Mouse (Mus musculus): ENCODE results near the gene Rps6kb1. TPM values are rescaled to one million over a fixed set of nuclear protein-coding genes. Genes with fewer than 3 reads are reported as not detected.
"Not testable (repeated sequence)": the region's sequence is repeated elsewhere in the genome, so short reads cannot be mapped to it uniquely, and the experiment has no call there.

Rps6kb1 gene
- total RNA-seq, 2 experiments from 2014 or later: 38.5 to 39.2 TPM

GRCm38 (mm10) chr11:86570261-86570746, 25.7 kb upstream of the Rps6kb1 start:
- TF ChIP-seq CTCF (IDR thresholded peaks at IDR 0.05): no peak
- Histone ChIP-seq H3K27ac (no peak overlapping the region), H3K4me3 (no peak overlapping the region)
- DNase-seq (ENCODE audit: extremely low spot score in 1 of 2, low spot score in 2 of 2): no peak
- intact Hi-C loops (cut with DNase I): no loop called here

- no peak overlapping the region for H3K27ac ChIP-seq
- DNase-seq (ENCODE audit: extremely low spot score in 1 of 2, low spot score in 2 of 2): no peak
- H3K4me3 ChIP-seq: no peak overlapping the region
- intact Hi-C loops (cut with DNase I): loop anchor here (1.0 to 5.0 kb wide), 2 partner anchors 88 to 444 kb away; no protein-coding TSS in a partner anchor
- peak; percentile 71 for TF ChIP-seq CTCF (IDR thresholded peaks at IDR 0.05)
These were observed 23.8 kb upstream of the Rps6kb1 start for GRCm38 (mm10) chr11:86568425-86568824.

GRCm38 (mm10) chr11:86558258-86558657, 13.7 kb upstream of the Rps6kb1 start:
- H3K27ac ChIP-seq: no peak overlapping the region
- no peak for TF ChIP-seq CTCF (IDR thresholded peaks at IDR 0.05)
- intact Hi-C loops (cut with DNase I): no loop called here
- DNase-seq (ENCODE audit: extremely low spot score in 1 of 2, low spot score in 2 of 2): no peak
- H3K4me3 ChIP-seq: no peak overlapping the region

- no peak for DNase-seq (ENCODE audit: extremely low spot score in 1 of 2, low spot score in 2 of 2)
- TF ChIP-seq CTCF (IDR thresholded peaks at IDR 0.05): no peak
- H3K27ac ChIP-seq: no peak overlapping the region
- H3K4me3 ChIP-seq: no peak overlapping the region
- intact Hi-C loops (cut with DNase I): no loop called here
These were observed 8.9 kb upstream of the Rps6kb1 start for GRCm38 (mm10) chr11:86553525-86553924.

GRCm38 (mm10) chr11:86547412-86547811, 2.8 kb upstream of the Rps6kb1 start:
- H3K4me3 ChIP-seq: no peak overlapping the region
- intact Hi-C loops (cut with DNase I): no loop called here
- no peak for DNase-seq (ENCODE audit: extremely low spot score in 1 of 2, low spot score in 2 of 2)
- H3K27ac ChIP-seq: no peak overlapping the region
- no peak; the same call in 1 of the 2 replicates for TF ChIP-seq CTCF (IDR thresholded peaks at IDR 0.05)

GRCm38 (mm10) chr11:86545556-86545955, 951 bp upstream of the Rps6kb1 start:
- intact Hi-C loops (cut with DNase I): no loop called here
- no peak for TF ChIP-seq CTCF (IDR thresholded peaks at IDR 0.05)
- Histone ChIP-seq H3K27ac (no peak overlapping the region), H3K4me3 (peak overlapping the region; percentile 93)
- no peak for DNase-seq (ENCODE audit: extremely low spot score in 1 of 2, low spot score in 2 of 2)

- H3K4me3 ChIP-seq: peak overlapping the region; percentile 93
- peak in 1 of 2 experiments; percentile 22 for DNase-seq (ENCODE audit: extremely low spot score in 1 of 2, low spot score in 2 of 2)
- intact Hi-C loops (cut with DNase I): no loop called here
- H3K27ac ChIP-seq: peak overlapping the region; percentile 89
- TF ChIP-seq CTCF (IDR thresholded peaks at IDR 0.05): no peak
These were observed 506 bp downstream of the Rps6kb1 start for GRCm38 (mm10) chr11:86543960-86544638.

GRCm38 (mm10) chr11:86542851-86543250, 1.8 kb downstream of the Rps6kb1 start:
- intact Hi-C loops (cut with DNase I): no loop called here
- TF ChIP-seq CTCF (IDR thresholded peaks at IDR 0.05): no peak
- Histone ChIP-seq H3K27ac (no peak overlapping the region), H3K4me3 (no peak overlapping the region; the same call in 1 of the 2 replicates)
- no peak for DNase-seq (ENCODE audit: extremely low spot score in 1 of 2, low spot score in 2 of 2)

GRCm38 (mm10) chr11:86540476-86540845, 4.1 kb downstream of the Rps6kb1 start:
- DNase-seq (ENCODE audit: extremely low spot score in 1 of 2, low spot score in 2 of 2): no peak
- H3K27ac ChIP-seq: no peak overlapping the region
- TF ChIP-seq CTCF (IDR thresholded peaks at IDR 0.05): no peak
- intact Hi-C loops (cut with DNase I): no loop called here
- H3K4me3 ChIP-seq: no peak overlapping the region

- intact Hi-C loops (cut with DNase I): no loop called here
- H3K4me3 ChIP-seq: no peak overlapping the region
- H3K27ac ChIP-seq: no peak overlapping the region
- no peak for TF ChIP-seq CTCF (IDR thresholded peaks at IDR 0.05)
- DNase-seq (ENCODE audit: extremely low spot score in 1 of 2, low spot score in 2 of 2): no peak
These were observed 4.7 kb downstream of the Rps6kb1 start for GRCm38 (mm10) chr11:86539716-86540475.

GRCm38 (mm10) chr11:86538786-86539185, 5.8 kb downstream of the Rps6kb1 start:
- no peak for DNase-seq (ENCODE audit: extremely low spot score in 1 of 2, low spot score in 2 of 2)
- H3K27ac ChIP-seq: no peak overlapping the region
- intact Hi-C loops (cut with DNase I): no loop called here
- no peak for TF ChIP-seq CTCF (IDR thresholded peaks at IDR 0.05)
- no peak overlapping the region for H3K4me3 ChIP-seq

- intact Hi-C loops (cut with DNase I): no loop called here
- TF ChIP-seq CTCF (IDR thresholded peaks at IDR 0.05): no peak
- no peak for DNase-seq (ENCODE audit: extremely low spot score in 1 of 2, low spot score in 2 of 2)
- no peak overlapping the region for H3K27ac ChIP-seq
- no peak overlapping the region for H3K4me3 ChIP-seq
These were observed 10.2 kb downstream of the Rps6kb1 start for GRCm38 (mm10) chr11:86534201-86534910.

- H3K4me3 ChIP-seq; intact Hi-C loops (cut with DNase I); H3K27ac ChIP-seq; DNase-seq (ENCODE audit: extremely low spot score in 1 of 2, low spot score in 2 of 2): not testable (repeated sequence)
These were observed 11.3 kb downstream of the Rps6kb1 start for GRCm38 (mm10) chr11:86533302-86533701.

Data from left cerebral cortex, adult 2 months (tissue).